Mouse (Mus musculus) heart, postnatal 0 days (tissue): ENCODE measurements around the gene Ctrc.

Experiments used
- CTCF ChIP-seq: IDR thresholded peaks from 2 replicates; pipeline ENCODE4 v1.5.1; 2016; ENCODE audit warnings: antibody characterized with exemption, control low read depth, low read depth
- EP300 ChIP-seq: IDR thresholded peaks from 2 replicates; pipeline ENCODE4 v1.6.1; 2016; ENCODE audit warnings: antibody characterized with exemption, low read depth

GRCm38 (mm10) chr4:141765008-141765407, 81.2 kb downstream of the Ctrc start:
- no peak for TF ChIP-seq CTCF
- no peak for TF ChIP-seq EP300
